Mouse (Mus musculus): ENCODE measurements around the gene Vps18. TPM values are rescaled to one million over a fixed set of nuclear protein-coding genes. Genes with fewer than 3 reads are reported as not detected.

The Vps18 gene
- total and polyA plus RNA-seq, 3 experiments = 9.0 to 33.3 (median 21.2) TPM

DNA sequence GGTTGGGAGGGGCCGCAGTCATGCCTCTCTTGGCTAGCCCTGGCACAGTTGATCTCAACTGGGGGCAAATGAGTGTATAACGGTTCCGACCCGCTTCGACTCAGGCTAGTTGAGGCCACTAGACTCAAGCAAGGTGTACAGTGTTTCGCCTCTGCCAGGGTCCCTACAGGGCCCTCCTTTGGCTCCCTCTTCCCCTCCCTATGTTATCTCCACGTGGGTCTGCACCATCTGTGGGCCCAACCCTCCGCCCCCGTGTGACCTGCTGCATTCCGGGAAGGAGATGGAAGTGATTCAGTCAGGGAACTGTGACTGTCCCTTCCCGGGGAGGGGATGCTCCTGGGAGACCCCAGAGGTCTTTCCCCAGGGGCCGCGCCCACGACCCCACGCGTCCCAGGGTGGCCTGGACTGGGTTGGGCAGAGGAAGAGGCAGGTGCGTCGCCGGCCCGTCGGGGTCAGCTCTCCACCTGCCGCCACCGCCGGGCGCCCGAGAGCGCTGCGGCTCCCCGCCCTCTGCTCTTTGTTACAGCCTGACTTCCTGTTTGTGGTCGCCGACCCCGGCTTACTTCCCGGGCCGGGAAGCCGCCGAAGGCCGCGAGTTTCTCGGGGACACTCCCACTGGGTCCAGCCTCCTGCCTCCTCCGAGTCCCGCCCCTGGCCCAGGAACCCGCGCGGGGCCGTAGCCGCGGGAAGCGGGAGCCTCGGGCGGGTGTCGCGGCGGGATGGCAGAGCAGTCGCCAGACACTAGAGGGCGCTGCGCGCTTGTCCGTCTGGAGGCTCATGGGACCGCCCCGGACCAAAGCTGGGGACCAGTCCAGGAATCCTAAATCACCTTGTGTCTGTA is 49.1 kb downstream of the Vps18 start:
- DNase-seq (ENCODE audit: low spot score) (peak; percentile 93), ATAC-seq (ENCODE audit: extremely low read depth, insufficient number of reproducible peaks, low FRiP score, poor library complexity, severe bottlenecking) (peak; percentile 60)
- Histone ChIP-seq H3K36me3 (replicated peaks) (no peaks in the 10 kb centered on the region), H3K27me3 (ENCODE audit: insufficient read depth, low read length) (peaks cover 25% of the 10 kb centered on the region), H3K4me3 (ENCODE audit: low read depth, low read length) (peak overlapping the region; percentile 71), H3K4me1 (ENCODE audit: insufficient read depth, low read depth, low read length) (peaks cover 27% of the 10 kb centered on the region), H3K9me3 (replicated peaks) (peaks cover 6% of the 10 kb centered on the region)
- no peak for TF ChIP-seq POLR2AphosphoS5 (IDR thresholded peaks at IDR 0.05; ENCODE audit: insufficient replicate concordance, low read depth, low read length)
- peak; percentile 78; the same call in 1 of the 2 replicates for TF ChIP-seq CTCF (IDR thresholded peaks at IDR 0.05; ENCODE audit: low read depth, low read length)

DNA sequence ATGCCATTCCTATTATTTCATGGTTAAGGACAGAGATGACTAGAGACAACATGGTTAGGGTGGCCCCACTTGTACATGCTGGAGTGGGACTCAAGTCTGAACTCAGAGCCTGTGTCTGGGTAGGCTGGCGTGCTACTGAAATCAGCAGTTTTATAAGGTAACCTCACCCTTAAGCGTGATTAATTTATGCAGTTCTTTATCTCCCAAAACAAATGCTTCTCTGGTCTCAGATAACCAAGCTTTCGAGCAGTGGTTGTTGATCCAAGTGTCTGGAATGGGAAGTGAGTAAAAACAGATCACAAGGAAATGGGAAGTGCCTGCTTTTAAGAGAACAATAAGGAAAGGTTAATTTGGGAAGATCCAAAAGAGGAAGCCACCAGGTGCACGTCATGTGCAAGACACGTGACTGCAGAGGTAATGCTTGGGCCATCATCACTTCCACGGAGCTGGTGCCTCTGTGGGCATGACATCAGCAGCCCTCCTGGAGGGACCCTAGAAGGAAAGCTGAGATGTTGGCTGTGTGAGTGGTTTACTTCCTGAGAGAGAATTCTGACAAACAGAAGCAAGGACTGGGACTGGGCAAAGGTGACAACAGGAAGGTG is 56.1 kb downstream of the Vps18 start:
- DNase-seq (ENCODE audit: low spot score) (no peak), ATAC-seq (ENCODE audit: extremely low read depth, insufficient number of reproducible peaks, low FRiP score, poor library complexity, severe bottlenecking) (no peak)
- Histone ChIP-seq H3K27me3 (ENCODE audit: insufficient read depth, low read length) (peaks cover 25% of the 10 kb centered on the region), H3K9me3 (replicated peaks) (peaks cover 6% of the 10 kb centered on the region), H3K4me1 (ENCODE audit: insufficient read depth, low read depth, low read length) (peaks cover 12% of the 10 kb centered on the region), H3K4me3 (ENCODE audit: low read depth, low read length) (no peak overlapping the region), H3K36me3 (replicated peaks) (no peaks in the 10 kb centered on the region)
- TF ChIP-seq GATA1 (IDR thresholded peaks at IDR 0.05; ENCODE audit: borderline replicate concordance, low read length) = no peak
- TF ChIP-seq GATA2 (IDR thresholded peaks at IDR 0.05; ENCODE audit: borderline replicate concordance, low read depth, low read length) = no peak
- TF ChIP-seq TAL1 (conservative IDR thresholded peaks at IDR 0.05; ENCODE audit: low read depth, low read length) = no peak
- TF ChIP-seq CTCF (IDR thresholded peaks at IDR 0.05; ENCODE audit: low read depth, low read length) = no peak
- no peak for TF ChIP-seq POLR2AphosphoS5 (IDR thresholded peaks at IDR 0.05; ENCODE audit: insufficient replicate concordance, low read depth, low read length)

Other genes with a start within 250 kb of the Vps18 start
- 174 and 183 TPM in 2 replicates for gene Knl1, start 241.6 kb upstream of the Vps18 start, total RNA-seq (2014; fragmentation: Nextera tagmentation)
- gene Knl1, start 241.6 kb upstream of the Vps18 start, total RNA-seq (2017) = 75.2 and 85.0 TPM in 2 replicates
- gene Knl1, start 241.6 kb upstream of the Vps18 start, polyA plus RNA-seq (2012) = 13.6 and 14.1 TPM in 2 replicates
- 37.2 and 55.1 TPM in 2 replicates for gene Rad51, start 175.9 kb upstream of the Vps18 start, total RNA-seq (2014; fragmentation: Nextera tagmentation)
- gene Rad51, start 175.9 kb upstream of the Vps18 start, total RNA-seq (2017) = 27.9 and 40.0 TPM in 2 replicates
- gene Rad51, start 175.9 kb upstream of the Vps18 start, polyA plus RNA-seq (2012) = 28.8 and 40.3 TPM in 2 replicates
- 69.1 and 77.4 TPM in 2 replicates for gene Rmdn3, start 131.7 kb upstream of the Vps18 start, total RNA-seq (2014; fragmentation: Nextera tagmentation)
- gene Rmdn3, start 131.7 kb upstream of the Vps18 start, total RNA-seq (2017) = 95.9 and 104 TPM in 2 replicates
- gene Rmdn3, start 131.7 kb upstream of the Vps18 start, polyA plus RNA-seq (2012) = 53.7 and 54.9 TPM in 2 replicates
- 1.3 TPM in 1 of 2 replicates, not detected in the other for gene Gchfr, start 121.0 kb upstream of the Vps18 start, total RNA-seq (2014; fragmentation: Nextera tagmentation)
- gene Gchfr, start 121.0 kb upstream of the Vps18 start, total RNA-seq (2017) = 6.7 and 9.8 TPM in 2 replicates
- 40.2 and 43.5 TPM in 2 replicates for gene Gchfr, start 121.0 kb upstream of the Vps18 start, polyA plus RNA-seq (2012)
- gene Gm14137, start 114.2 kb upstream of the Vps18 start, total RNA-seq (2014; fragmentation: Nextera tagmentation) = not detected in 2 replicates
- gene Gm14137, start 114.2 kb upstream of the Vps18 start, total RNA-seq (2017) = 0.06 and 0.16 TPM in 2 replicates
- gene Gm14137, start 114.2 kb upstream of the Vps18 start, polyA plus RNA-seq (2012) = 0.02 TPM in 1 of 2 replicates, not detected in the other
- gene Zfyve19, start 80.1 kb upstream of the Vps18 start, total RNA-seq (2014; fragmentation: Nextera tagmentation) = 18.4 and 23.4 TPM in 2 replicates
- 26.8 and 28.9 TPM in 2 replicates for gene Zfyve19, start 80.1 kb upstream of the Vps18 start, total RNA-seq (2017)
- gene Zfyve19, start 80.1 kb upstream of the Vps18 start, polyA plus RNA-seq (2012) = 18.8 and 22.7 TPM in 2 replicates
- gene Dnajc17, start 79.9 kb upstream of the Vps18 start, total RNA-seq (2014; fragmentation: Nextera tagmentation) = 17.0 and 41.4 TPM in 2 replicates
- gene Dnajc17, start 79.9 kb upstream of the Vps18 start, total RNA-seq (2017) = 16.9 and 24.9 TPM in 2 replicates
- 32.5 TPM in 2 replicates for gene Dnajc17, start 79.9 kb upstream of the Vps18 start, polyA plus RNA-seq (2012)
- not detected in 2 replicates for gene Ppp1r14d, start 58.8 kb upstream of the Vps18 start, total RNA-seq (2014; fragmentation: Nextera tagmentation)
- gene Ppp1r14d, start 58.8 kb upstream of the Vps18 start, total RNA-seq (2017) = not detected in 2 replicates
- not detected in 2 replicates for gene Ppp1r14d, start 58.8 kb upstream of the Vps18 start, polyA plus RNA-seq (2012)
- gene Spint1, start 51.4 kb upstream of the Vps18 start, total RNA-seq (2014; fragmentation: Nextera tagmentation) = not detected in 2 replicates
- 0.55 TPM in 1 of 2 replicates, not detected in the other for gene Spint1, start 51.4 kb upstream of the Vps18 start, total RNA-seq (2017)
- not detected in 2 replicates for gene Spint1, start 51.4 kb upstream of the Vps18 start, polyA plus RNA-seq (2012)
- gene Rhov, start 17.5 kb upstream of the Vps18 start, total RNA-seq (2014; fragmentation: Nextera tagmentation) = not detected in 2 replicates
- 0.11 TPM in 1 of 2 replicates, not detected in the other for gene Rhov, start 17.5 kb upstream of the Vps18 start, total RNA-seq (2017)
- gene Rhov, start 17.5 kb upstream of the Vps18 start, polyA plus RNA-seq (2012) = not detected in 2 replicates
- 0.23 TPM in 1 of 2 replicates, not detected in the other for gene Dll4, start 37.0 kb downstream of the Vps18 start, total RNA-seq (2014; fragmentation: Nextera tagmentation)
- gene Dll4, start 37.0 kb downstream of the Vps18 start, total RNA-seq (2017) = 0.33 TPM in 1 of 2 replicates, not detected in the other
- 0.09 TPM in 2 replicates for gene Dll4, start 37.0 kb downstream of the Vps18 start, polyA plus RNA-seq (2012)
- not detected in 2 replicates for gene Chac1, start 62.5 kb downstream of the Vps18 start, total RNA-seq (2014; fragmentation: Nextera tagmentation)
- gene Chac1, start 62.5 kb downstream of the Vps18 start, total RNA-seq (2017) = not detected in 2 replicates
- gene Chac1, start 62.5 kb downstream of the Vps18 start, polyA plus RNA-seq (2012) = not detected in 2 replicates
- 41.2 and 46.8 TPM in 2 replicates for gene Ino80, start 188.9 kb downstream of the Vps18 start, total RNA-seq (2014; fragmentation: Nextera tagmentation)
- gene Ino80, start 188.9 kb downstream of the Vps18 start, total RNA-seq (2017) = 16.3 and 20.4 TPM in 2 replicates
- 7.0 and 8.0 TPM in 2 replicates for gene Ino80, start 188.9 kb downstream of the Vps18 start, polyA plus RNA-seq (2012)

Measured in G1E (cell line).